Mouse (Mus musculus) midbrain, embryonic 10.5 days (tissue): ENCODE results near the gene Macrod1. TPM values are rescaled to one million over a fixed set of nuclear protein-coding genes. Genes with fewer than 3 reads are reported as not detected.

Experiments used
- DNase-seq: peaks from one replicate; pipeline ENCODE4 v3.0.0-alpha.2; 2017; ENCODE audit warnings: low spot score
- H3K27ac ChIP-seq: fragments of 300-500 bp; sonication (generic); replicated peaks from 2 replicates; pipeline ENCODE4 v1.5.1; 2016; ENCODE audit warnings: mild to moderate bottlenecking
- H3K27me3 ChIP-seq: fragments of 300-500 bp; sonication (generic); 2 replicates; pipeline ENCODE4 v1.6.1; 2016; ENCODE audit warnings: low read depth, mild to moderate bottlenecking; ENCODE audit not compliant: poor library complexity, severe bottlenecking
- H3K36me3 ChIP-seq: fragments of 300-500 bp; sonication (generic); 2 replicates; pipeline ENCODE4 v1.6.1; 2016; ENCODE audit warnings: mild to moderate bottlenecking, moderate library complexity
- H3K4me1 ChIP-seq: fragments of 300-500 bp; sonication (generic); 2 replicates; pipeline ENCODE4 v1.6.1; 2016
- H3K4me3 ChIP-seq: fragments of 300-500 bp; sonication (generic); 2 replicates; pipeline ENCODE4 v1.5.1; 2016; ENCODE audit warnings: mild to moderate bottlenecking, moderate library complexity
- H3K9me3 ChIP-seq: fragments of 300-500 bp; sonication (generic); replicated peaks from 2 replicates; pipeline ENCODE4 v1.6.1; 2016; ENCODE audit warnings: mild to moderate bottlenecking
- WGBS: fragments of 180-500 bp; shearing (Covaris S2); methylation state at CpG from one replicate; pipeline ENCODE4 v1.1.7; 2016; 5-methylcytosine and 5-hydroxymethylcytosine counted together
- polyA plus RNA-seq: library from polyadenylated mRNA; unstranded; fragments of >200 nt; fragmentation: Nextera tagmentation; extraction: Ambion mirVana; gene quantifications from 2 replicates; pipeline ENCODE4 v1.2.1, GENCODE M21; 2016

Macrod1 gene
- polyA plus RNA-seq, 1 experiment from 2014 or later, result 2.2 TPM

GRCm38 (mm10) chr19:7191639-7192038 is 135.0 kb downstream of the Macrod1 start:
- no peaks in the 10 kb centered on the region; the same call in 1 of the 2 replicates for H3K36me3 ChIP-seq
- DNase-seq, result no peak
- peaks cover 81% of the 10 kb centered on the region for H3K27me3 ChIP-seq
- H3K4me1 ChIP-seq, result peaks cover 63% of the 10 kb centered on the region
- H3K4me3 ChIP-seq, result no peak overlapping the region
- no peaks in the 10 kb centered on the region for H3K9me3 ChIP-seq
- peak overlapping the region; percentile 15 for H3K27ac ChIP-seq
- 54% methylated on average over 6 of the region's 6 CpGs for WGBS

- H3K9me3 ChIP-seq, result no peaks in the 10 kb centered on the region
- peaks cover 65% of the 10 kb centered on the region for H3K4me1 ChIP-seq
- WGBS, result 71% methylated on average over 2 of the region's 2 CpGs
- no peak for DNase-seq
- H3K36me3 ChIP-seq, result peaks cover 7% of the 10 kb centered on the region
- H3K27ac ChIP-seq, result no peak overlapping the region; the same call in 1 of the 2 replicates
- peaks cover 77% of the 10 kb centered on the region for H3K27me3 ChIP-seq
- H3K4me3 ChIP-seq, result no peak overlapping the region
Observed at GRCm38 (mm10) chr19:7192561-7192967, 136.0 kb downstream of the Macrod1 start.

GRCm38 (mm10) chr19:7195900-7196728 is 139.5 kb downstream of the Macrod1 start:
- Histone ChIP-seq H3K9me3 (no peaks in the 10 kb centered on the region), H3K27me3 (peaks cover 44% of the 10 kb centered on the region), H3K36me3 (peaks cover 43% of the 10 kb centered on the region), H3K27ac (0 out of 2 replicates have a peak overlapping the region, but pooled peaks have one; percentile 42), H3K4me1 (peaks cover 54% of the 10 kb centered on the region), H3K4me3 (no peak overlapping the region)
- 15% methylated on average over 33 of the region's 33 CpGs for WGBS
- peak; percentile 78 for DNase-seq

- Histone ChIP-seq H3K27ac (0 out of 2 replicates have a peak overlapping the region, but pooled peaks have one; percentile 7), H3K4me3 (peak overlapping the region; percentile 12), H3K36me3 (peaks cover 50% of the 10 kb centered on the region), H3K9me3 (no peaks in the 10 kb centered on the region), H3K4me1 (peaks cover 47% of the 10 kb centered on the region), H3K27me3 (peaks cover 38% of the 10 kb centered on the region)
- DNase-seq, result peak; percentile 61
- 15% methylated on average over 17 of the region's 17 CpGs for WGBS
Observed at GRCm38 (mm10) chr19:7196741-7197270, 140.2 kb downstream of the Macrod1 start.

GRCm38 (mm10) chr19:7197445-7197844 is 140.8 kb downstream of the Macrod1 start:
- DNase-seq, result no peak
- 87% methylated on average over 9 of the region's 9 CpGs for WGBS
- Histone ChIP-seq H3K9me3 (no peaks in the 10 kb centered on the region), H3K27me3 (peaks cover 32% of the 10 kb centered on the region), H3K27ac (0 out of 2 replicates have a peak overlapping the region, but pooled peaks have one; percentile 7), H3K4me1 (peaks cover 41% of the 10 kb centered on the region), H3K36me3 (peaks cover 54% of the 10 kb centered on the region), H3K4me3 (peak overlapping the region; percentile 12; the same call in 1 of the 2 replicates)

GRCm38 (mm10) chr19:7199089-7199488 is 142.5 kb downstream of the Macrod1 start:
- 92% methylated on average over 13 of the region's 13 CpGs for WGBS

GRCm38 (mm10) chr19:7200427-7200826 is 143.8 kb downstream of the Macrod1 start:
- DNase-seq, result no peak
- H3K36me3 ChIP-seq, result peaks cover 75% of the 10 kb centered on the region
- H3K9me3 ChIP-seq, result no peaks in the 10 kb centered on the region
- peaks cover 51% of the 10 kb centered on the region for H3K4me1 ChIP-seq
- H3K4me3 ChIP-seq, result no peak overlapping the region
- WGBS, result 75% methylated on average over 1 of the region's 1 CpGs
- no peak overlapping the region for H3K27ac ChIP-seq
- peaks cover 9% of the 10 kb centered on the region; the same call in 1 of the 2 replicates for H3K27me3 ChIP-seq

More at GRCm38 (mm10) chr19:7199089-7199488, 142.5 kb downstream of the Macrod1 start:
- H3K27me3 ChIP-seq, result peaks cover 15% of the 10 kb centered on the region; the same call in 1 of the 2 replicates
- H3K9me3 ChIP-seq, result no peaks in the 10 kb centered on the region
- no peak overlapping the region for H3K27ac ChIP-seq
- H3K36me3 ChIP-seq, result peaks cover 71% of the 10 kb centered on the region
- H3K4me1 ChIP-seq, result peaks cover 41% of the 10 kb centered on the region
- no peak for DNase-seq
- H3K4me3 ChIP-seq, result no peak overlapping the region

- no peak for DNase-seq
- Histone ChIP-seq H3K4me3 (peak overlapping the region; percentile 88), H3K9me3 (no peaks in the 10 kb centered on the region), H3K27ac (peak overlapping the region; percentile 99), H3K36me3 (peaks cover 48% of the 10 kb centered on the region), H3K27me3 (no peaks in the 10 kb centered on the region), H3K4me1 (peaks cover 38% of the 10 kb centered on the region)
- WGBS, result 83% methylated on average over 2 of the region's 2 CpGs
Observed at GRCm38 (mm10) chr19:7204898-7205297, 148.3 kb downstream of the Macrod1 start.

- Histone ChIP-seq H3K4me3 (peak overlapping the region; percentile 88), H3K27me3 (no peaks in the 10 kb centered on the region), H3K36me3 (peaks cover 45% of the 10 kb centered on the region), H3K27ac (peak overlapping the region; percentile 99), H3K9me3 (no peaks in the 10 kb centered on the region), H3K4me1 (peaks cover 38% of the 10 kb centered on the region)
- no peak for DNase-seq
- 41% methylated on average over 7 of the region's 7 CpGs for WGBS
Observed at GRCm38 (mm10) chr19:7205326-7205725, 148.7 kb downstream of the Macrod1 start.

GRCm38 (mm10) chr19:7205753-7206736 is 149.4 kb downstream of the Macrod1 start, which contains the start of gene Otub1:
Gene Otub1 (minus strand): TSS chr19:7206316.
- Histone ChIP-seq H3K4me1 (peaks cover 38% of the 10 kb centered on the region), H3K9me3 (no peaks in the 10 kb centered on the region), H3K27me3 (no peaks in the 10 kb centered on the region), H3K27ac (peak within 1 kb of the TSS; percentile 99), H3K4me3 (peak within 1 kb of the TSS; percentile 88), H3K36me3 (peaks cover 41% of the 10 kb centered on the region)
- 1% methylated on average over 79 of the region's 79 CpGs for WGBS
- DNase-seq, result peak; percentile 97

GRCm38 (mm10) chr19:7209907-7210646 is 153.5 kb downstream of the Macrod1 start:
- Histone ChIP-seq H3K4me3 (no peak overlapping the region), H3K9me3 (no peaks in the 10 kb centered on the region), H3K27ac (no peak overlapping the region), H3K27me3 (no peaks in the 10 kb centered on the region), H3K36me3 (peaks cover 46% of the 10 kb centered on the region), H3K4me1 (peaks cover 20% of the 10 kb centered on the region)
- DNase-seq, result no peak
- 89% methylated on average over 7 of the region's 7 CpGs for WGBS
